Mouse (Mus musculus) frontal cortex, postnatal 36 days (tissue): ENCODE data around the gene Fam124b.

Source experiments
- DNase-seq, 2 experiments: peaks; one replicate each; pipeline ENCODE4 v3.0.0; 2022; ENCODE audit warnings: low spot score in 2 of 2

Gene Fam124b

DNA sequence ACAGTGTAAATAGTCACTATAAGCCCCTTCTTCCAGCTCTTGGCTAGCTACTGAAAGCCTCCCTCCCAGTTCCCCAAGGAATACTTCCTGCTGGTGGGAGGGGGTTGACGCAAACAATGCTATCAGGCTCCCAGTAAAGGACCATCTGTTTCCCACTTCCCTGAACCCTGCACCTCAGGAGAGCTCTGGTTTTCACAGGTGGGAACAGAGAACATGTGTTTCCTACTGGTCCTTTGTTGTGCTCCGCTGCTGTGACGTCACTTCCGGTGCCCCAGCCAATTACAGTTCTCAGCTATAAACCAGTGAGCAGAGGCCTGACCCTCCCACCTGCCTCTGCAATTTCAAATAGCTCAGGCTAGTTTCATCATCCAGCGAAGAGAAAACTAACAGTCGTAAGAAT lies at the start of gene Fam124b:
Gene Fam124b (minus strand): TSS at position 206 of the 400 bp plus-strand sequence.
- DNase-seq: no peak

DNA sequence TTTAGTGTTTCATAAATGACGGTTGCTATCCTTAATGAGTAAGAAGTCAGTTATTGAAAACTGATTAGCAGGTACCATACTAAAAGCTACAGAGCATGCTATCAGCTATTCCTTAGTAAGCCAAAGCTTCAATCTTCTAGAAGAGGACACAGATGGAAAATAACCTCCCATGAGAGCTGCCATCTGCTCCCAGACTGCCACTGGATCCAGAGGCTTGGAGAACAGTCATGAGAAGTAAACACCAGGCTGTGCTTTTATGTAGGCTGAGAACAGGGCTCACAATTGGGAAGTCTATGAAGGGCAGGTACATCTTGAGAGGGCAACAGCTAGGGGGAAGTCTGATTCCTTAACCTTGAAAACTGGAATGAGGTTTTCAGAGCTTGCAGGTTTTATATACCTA lies 42.2 kb upstream of the Fam124b start:
- no peak for DNase-seq

DNA sequence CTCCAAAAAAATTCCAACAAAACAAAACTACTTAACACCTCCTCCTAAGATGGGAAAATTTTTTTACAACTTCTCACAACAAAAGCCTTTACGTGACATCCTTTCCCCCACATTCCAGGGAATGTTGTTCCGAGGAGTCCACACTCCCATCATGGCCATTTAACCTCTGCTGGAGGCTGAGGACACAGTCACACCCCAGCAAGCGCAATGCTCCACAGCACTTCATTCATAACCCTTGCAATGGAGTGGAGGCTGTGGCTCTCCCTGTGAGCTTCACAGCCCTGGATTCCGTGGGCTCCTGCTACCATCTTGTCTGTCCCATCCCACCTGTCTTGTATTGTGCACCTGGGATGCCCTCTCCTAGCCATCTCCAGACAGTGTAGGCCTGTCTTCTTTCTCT lies 40.4 kb upstream of the Fam124b start:
- DNase-seq: no peak

GRCm38 (mm10) chr1:80253309-80253708 lies 35.0 kb upstream of the Fam124b start:
- DNase-seq: no peak

GRCm38 (mm10) chr1:80250247-80250646 lies 32.0 kb upstream of the Fam124b start:
- no peak for DNase-seq

DNA sequence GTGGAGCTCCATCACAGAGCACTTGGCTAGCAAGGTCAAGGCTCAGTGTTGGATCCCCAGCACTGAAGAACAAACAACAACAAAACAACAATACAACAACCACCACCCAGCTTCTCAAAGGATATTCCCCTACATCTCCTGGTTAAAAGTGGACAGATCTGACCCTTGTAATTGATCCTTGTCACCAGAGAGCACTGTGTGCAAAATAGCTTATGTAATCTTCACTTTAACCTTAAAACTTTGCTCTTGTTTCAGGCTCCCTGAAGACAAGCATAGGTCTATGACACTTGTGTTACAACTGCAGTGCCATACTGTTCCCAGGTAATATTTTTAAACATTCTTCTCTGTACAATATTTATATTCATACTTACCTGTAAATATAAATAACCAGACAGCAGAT lies 28.9 kb upstream of the Fam124b start:
- no peak for DNase-seq

- no peak for DNase-seq
Observed at GRCm38 (mm10) chr1:80244123-80244522, 25.9 kb upstream of the Fam124b start.

GRCm38 (mm10) chr1:80241579-80241978 lies 23.3 kb upstream of the Fam124b start:
- DNase-seq: no peak

DNA sequence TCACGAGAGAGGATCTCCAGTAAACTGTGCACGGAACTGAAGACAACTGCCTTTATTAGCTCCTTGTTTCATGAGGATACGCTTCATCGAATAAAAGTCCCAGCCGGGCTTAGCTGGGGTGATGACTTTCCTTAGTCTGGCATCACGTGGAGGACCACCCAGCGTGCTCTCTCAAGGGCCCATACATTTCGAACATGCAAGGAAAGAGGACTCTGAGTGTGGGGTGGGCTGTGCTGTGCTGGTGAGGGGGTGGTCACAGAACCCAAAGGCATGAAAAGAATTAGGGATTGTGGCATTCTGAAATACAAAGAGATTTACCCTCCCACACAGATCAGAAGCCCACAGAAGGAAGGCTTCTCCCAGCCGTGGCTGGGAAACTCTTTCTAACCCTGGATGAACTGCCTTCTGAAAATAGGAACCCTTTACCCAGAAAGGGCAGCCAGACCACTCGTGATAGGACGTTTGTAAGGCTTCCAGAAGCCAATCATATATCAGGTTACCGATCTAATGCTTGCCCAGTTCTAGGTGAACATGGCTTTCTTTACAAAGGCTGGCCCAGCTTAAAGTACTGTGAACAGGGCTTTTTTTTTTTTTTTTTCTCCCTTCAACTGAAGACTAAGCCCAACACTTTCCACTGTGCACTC lies 21.9 kb upstream of the Fam124b start:
- no peak for DNase-seq

GRCm38 (mm10) chr1:80239481-80239880 lies 21.2 kb upstream of the Fam124b start:
- DNase-seq: no peak

GRCm38 (mm10) chr1:80236951-80237702 lies 18.9 kb upstream of the Fam124b start:
- no peak for DNase-seq

- DNase-seq: no peak
Observed at GRCm38 (mm10) chr1:80236126-80236525, 17.9 kb upstream of the Fam124b start.

DNA sequence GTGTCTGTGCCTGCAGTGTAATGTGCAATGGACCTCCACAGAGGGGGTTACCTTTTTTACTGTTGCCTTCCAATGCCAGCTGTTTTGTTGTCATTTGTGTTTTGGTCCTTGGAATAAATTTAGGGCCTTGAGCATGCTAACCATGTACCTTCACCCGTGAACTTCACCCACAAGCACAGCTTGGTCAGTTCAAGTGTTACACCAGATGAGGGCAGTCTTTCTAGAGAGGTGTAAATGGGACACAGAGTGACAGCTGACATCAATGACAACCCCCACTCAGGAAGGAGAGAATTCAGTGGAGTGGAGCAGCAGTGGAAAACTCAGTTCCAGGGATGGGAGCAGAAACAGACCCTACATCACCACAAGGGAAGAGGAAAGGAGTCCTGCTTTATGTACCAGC lies 12.3 kb upstream of the Fam124b start:
- DNase-seq: no peak

- DNase-seq: no peak
Observed at GRCm38 (mm10) chr1:80224839-80225412, 6.7 kb upstream of the Fam124b start.

DNA sequence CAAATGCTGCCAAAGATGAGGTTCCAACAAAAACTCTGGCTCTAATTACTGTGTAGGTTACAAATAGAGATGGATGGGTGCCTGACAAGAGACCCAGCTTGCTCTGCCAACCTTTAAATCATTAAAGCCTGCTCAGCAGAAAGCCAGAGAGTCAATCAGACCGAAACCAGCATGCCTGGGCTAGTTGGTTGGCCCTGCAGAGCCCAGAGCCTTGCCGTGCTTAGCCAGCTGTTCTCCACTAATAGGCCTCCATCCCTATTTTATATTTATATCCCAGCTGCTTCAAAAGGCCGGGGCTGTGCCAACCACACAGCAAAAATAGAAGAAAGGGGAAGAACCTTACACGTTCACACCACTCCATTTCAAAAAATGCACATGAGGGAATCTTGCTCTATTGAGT lies 2.9 kb upstream of the Fam124b start:
- no peak for DNase-seq

GRCm38 (mm10) chr1:80213826-80214225 lies 4.4 kb downstream of the Fam124b start:
- no peak for DNase-seq

DNA sequence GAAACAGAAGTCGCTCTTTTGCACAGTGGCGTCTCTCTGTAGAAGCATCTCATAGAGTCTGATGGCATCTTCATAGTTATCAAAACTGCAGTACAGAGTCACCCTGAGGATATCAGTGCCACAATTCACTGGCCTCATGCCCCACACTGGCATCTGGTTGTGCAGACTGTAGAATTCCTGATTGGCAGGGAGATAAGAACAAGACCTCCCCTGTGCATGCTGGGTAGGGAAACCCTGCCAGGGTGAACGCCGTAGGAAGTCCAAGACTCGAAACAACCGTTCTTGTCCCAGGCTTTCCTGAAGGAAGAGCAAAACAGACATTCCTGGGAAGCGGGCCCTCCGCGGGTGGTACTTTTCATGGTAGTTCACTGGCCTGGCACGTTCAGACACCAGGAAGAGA lies 5.1 kb downstream of the Fam124b start:
- no peak for DNase-seq

DNA sequence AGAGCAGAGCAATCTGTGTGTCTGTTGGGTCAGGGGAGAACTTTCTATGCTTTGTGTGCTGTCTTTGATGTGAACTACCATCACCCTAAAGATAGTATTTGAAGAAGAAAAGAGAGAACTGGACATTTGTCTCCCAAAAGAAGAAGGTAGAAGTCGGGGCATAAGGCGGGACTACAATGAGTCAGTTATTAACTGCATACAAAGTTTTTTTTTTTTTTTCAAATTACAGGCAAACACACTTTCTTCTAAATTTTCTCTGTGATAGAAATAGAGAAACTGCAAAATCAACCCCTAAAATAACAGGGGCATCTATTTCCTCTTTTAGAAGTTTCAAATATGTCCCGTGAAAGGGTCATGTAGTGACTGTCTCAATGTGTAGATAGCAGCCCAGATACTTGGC lies 16.0 kb downstream of the Fam124b start:
- DNase-seq: no peak

- no peak for DNase-seq
Observed at GRCm38 (mm10) chr1:80192837-80193236, 25.4 kb downstream of the Fam124b start.

DNA sequence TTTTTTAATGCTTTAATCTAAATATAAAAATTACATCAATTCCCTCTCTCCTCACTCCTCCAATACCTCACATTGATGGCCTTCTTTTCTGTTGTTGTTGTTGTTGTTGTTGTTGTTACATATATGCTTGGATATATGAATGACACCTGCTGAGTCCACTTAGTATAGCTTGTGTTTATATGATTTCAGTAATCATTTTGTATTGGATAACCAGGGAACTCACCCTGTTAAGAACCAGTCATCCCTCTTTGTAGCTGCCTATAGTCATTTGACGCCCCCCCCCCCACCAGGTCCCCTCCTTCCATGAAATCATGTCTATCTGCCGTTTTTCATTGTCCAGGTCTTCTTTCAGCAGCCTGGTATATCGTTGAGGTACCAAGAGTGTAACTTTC lies 36.9 kb downstream of the Fam124b start:
- no peak for DNase-seq

GRCm38 (mm10) chr1:80180767-80181413 lies 37.4 kb downstream of the Fam124b start:
- DNase-seq: peak; percentile 49 to 76

GRCm38 (mm10) chr1:80180128-80180527 lies 38.1 kb downstream of the Fam124b start:
- DNase-seq: no peak
